Mouse (Mus musculus) cerebellum, adult 8-10 months (tissue): ENCODE measurements around the gene Ahctf1.

ENCODE experiments used
- DNase-seq: peaks from one replicate; pipeline ENCODE4 v3.0.0; 2022

Ahctf1 gene

GRCm38 (mm10) chr1:179709390-179709789 lies 94.1 kb downstream of the Ahctf1 start:
- DNase-seq: peak; percentile 27

GRCm38 (mm10) chr1:179705154-179705553 lies 98.3 kb downstream of the Ahctf1 start:
- no peak for DNase-seq

GRCm38 (mm10) chr1:179704150-179704549 lies 99.3 kb downstream of the Ahctf1 start:
- DNase-seq: no peak
